Mouse (Mus musculus) frontal cortex, postnatal 25 days (tissue): ENCODE results near the gene Angptl3.

Source experiments
- DNase-seq, 2 experiments: peaks; one replicate each; pipeline ENCODE4 v3.0.0; 2022; ENCODE audit warnings: low spot score in 2 of 2

Gene Angptl3

GRCm38 (mm10) chr4:99030686-99031085, at the start of gene Angptl3:
Gene Angptl3 (plus strand): TSS chr4:99030954.
- DNase-seq: no peak

GRCm38 (mm10) chr4:98984701-98985100, 46.1 kb upstream of the Angptl3 start:
- DNase-seq: no peak

GRCm38 (mm10) chr4:98993491-98993890, 37.3 kb upstream of the Angptl3 start:
- no peak for DNase-seq

- no peak for DNase-seq
These were observed 25.2 kb upstream of the Angptl3 start for GRCm38 (mm10) chr4:99005574-99005973.

GRCm38 (mm10) chr4:99006319-99006718, 24.4 kb upstream of the Angptl3 start:
- DNase-seq: no peak

- no peak for DNase-seq
These were observed 19.7 kb upstream of the Angptl3 start for GRCm38 (mm10) chr4:99011039-99011438.

- no peak for DNase-seq
These were observed 8.5 kb upstream of the Angptl3 start for GRCm38 (mm10) chr4:99022221-99022620.

GRCm38 (mm10) chr4:99028377-99028776, 2.4 kb upstream of the Angptl3 start:
- DNase-seq: no peak

- DNase-seq: no peak
These were observed 2.2 kb downstream of the Angptl3 start for GRCm38 (mm10) chr4:99032921-99033320.

GRCm38 (mm10) chr4:99044854-99045253, 14.1 kb downstream of the Angptl3 start:
- DNase-seq: no peak

- DNase-seq: no peak
These were observed 15.7 kb downstream of the Angptl3 start for GRCm38 (mm10) chr4:99046471-99046870.

- DNase-seq: no peak
These were observed 17.8 kb downstream of the Angptl3 start for GRCm38 (mm10) chr4:99048581-99048980.

GRCm38 (mm10) chr4:99064524-99064923, 33.8 kb downstream of the Angptl3 start:
- no peak for DNase-seq

- no peak for DNase-seq
These were observed 38.1 kb downstream of the Angptl3 start for GRCm38 (mm10) chr4:99068806-99069205.

- no peak for DNase-seq
These were observed 47.3 kb downstream of the Angptl3 start for GRCm38 (mm10) chr4:99078005-99078404.

GRCm38 (mm10) chr4:99081169-99081568, 50.4 kb downstream of the Angptl3 start:
- no peak for DNase-seq

GRCm38 (mm10) chr4:99083862-99084261, 53.1 kb downstream of the Angptl3 start:
- no peak for DNase-seq

GRCm38 (mm10) chr4:99087760-99088485, 57.2 kb downstream of the Angptl3 start:
- no peak for DNase-seq

- DNase-seq: no peak
These were observed 60.5 kb downstream of the Angptl3 start for GRCm38 (mm10) chr4:99091151-99091701.

- DNase-seq: no peak
These were observed 61.0 kb downstream of the Angptl3 start for GRCm38 (mm10) chr4:99091777-99092176.
